Mouse (Mus musculus): ENCODE data around the gene Rnf135.
"Not testable (repeated sequence)": the region's sequence is repeated elsewhere in the genome, so short reads cannot be mapped to it uniquely, and the experiment has no call there.

The Rnf135 gene

GRCm38 (mm10) chr11:80183705-80184255, at the start of gene Rnf135:
Gene Rnf135, plus strand, starts transcription at chr11:80183851.
- peak; percentile 75 for DNase-seq (ENCODE audit: low read depth)

- DNase-seq (ENCODE audit: low read depth): no peak
Observed at GRCm38 (mm10) chr11:80134744-80135143, 48.9 kb upstream of the Rnf135 start.

- DNase-seq (ENCODE audit: low read depth): no peak
Observed at GRCm38 (mm10) chr11:80135954-80136683, 47.5 kb upstream of the Rnf135 start.

- no peak for DNase-seq (ENCODE audit: low read depth)
Observed at GRCm38 (mm10) chr11:80136786-80137185, 46.9 kb upstream of the Rnf135 start.

GRCm38 (mm10) chr11:80137773-80138172, 45.9 kb upstream of the Rnf135 start:
- no peak for DNase-seq (ENCODE audit: low read depth)

GRCm38 (mm10) chr11:80141825-80142521, 41.7 kb upstream of the Rnf135 start, which contains the start of gene Tefm:
Gene Tefm, minus strand, starts transcription at chr11:80142175.
- DNase-seq (ENCODE audit: low read depth): peak; percentile 89

- no peak for DNase-seq (ENCODE audit: low read depth)
Observed at GRCm38 (mm10) chr11:80142872-80143271, 40.8 kb upstream of the Rnf135 start.

GRCm38 (mm10) chr11:80145787-80146275, 37.8 kb upstream of the Rnf135 start:
- DNase-seq (ENCODE audit: low read depth): no peak

GRCm38 (mm10) chr11:80147748-80148147, 35.9 kb upstream of the Rnf135 start:
- no peak for DNase-seq (ENCODE audit: low read depth)

GRCm38 (mm10) chr11:80148313-80148712, 35.3 kb upstream of the Rnf135 start:
- no peak for DNase-seq (ENCODE audit: low read depth)

- not testable (repeated sequence) for DNase-seq (ENCODE audit: low read depth)
Observed at GRCm38 (mm10) chr11:80148974-80149373, 34.7 kb upstream of the Rnf135 start.

GRCm38 (mm10) chr11:80149412-80150023, 34.1 kb upstream of the Rnf135 start:
- no peak for DNase-seq (ENCODE audit: low read depth)

- DNase-seq (ENCODE audit: low read depth): no peak
Observed at GRCm38 (mm10) chr11:80150566-80150965, 33.1 kb upstream of the Rnf135 start.

GRCm38 (mm10) chr11:80151541-80151940, 32.1 kb upstream of the Rnf135 start:
- DNase-seq (ENCODE audit: low read depth): no peak

GRCm38 (mm10) chr11:80152376-80152775, 31.3 kb upstream of the Rnf135 start:
- DNase-seq (ENCODE audit: low read depth): no peak

GRCm38 (mm10) chr11:80153857-80154495, 29.7 kb upstream of the Rnf135 start, which contains the start of gene Adap2:
Gene Adap2, plus strand, starts transcription at chr11:80154105.
- DNase-seq (ENCODE audit: low read depth): peak; percentile 79

GRCm38 (mm10) chr11:80154501-80154900, 29.1 kb upstream of the Rnf135 start:
- no peak for DNase-seq (ENCODE audit: low read depth)

- no peak for DNase-seq (ENCODE audit: low read depth)
Observed at GRCm38 (mm10) chr11:80155541-80155940, 28.1 kb upstream of the Rnf135 start.

- no peak for DNase-seq (ENCODE audit: low read depth)
Observed at GRCm38 (mm10) chr11:80155961-80156360, 27.7 kb upstream of the Rnf135 start.

GRCm38 (mm10) chr11:80156841-80157240, 26.8 kb upstream of the Rnf135 start:
- DNase-seq (ENCODE audit: low read depth): no peak

- DNase-seq (ENCODE audit: low read depth): no peak
Observed at GRCm38 (mm10) chr11:80159018-80159417, 24.6 kb upstream of the Rnf135 start.

GRCm38 (mm10) chr11:80161041-80161440, 22.6 kb upstream of the Rnf135 start:
- DNase-seq (ENCODE audit: low read depth): no peak
